Mouse (Mus musculus): ENCODE data around the gene Gbx1. TPM values are rescaled to one million over a fixed set of nuclear protein-coding genes. Genes with fewer than 3 reads are reported as not detected.

The Gbx1 gene
- total and polyA plus RNA-seq, 2 experiments from 2014 or later, result not detected

- Histone ChIP-seq H3K27me3 (ENCODE audit: control insufficient read depth, insufficient read depth, low read length) (no peaks in the 10 kb centered on the region), H3K36me3 (replicated peaks; ENCODE audit: control insufficient read depth, insufficient read depth, low read length) (no peaks in the 10 kb centered on the region), H3K4me3 (ENCODE audit: low read depth, low read length) (no peak overlapping the region)
Observed at GRCm38 (mm10) chr5:24551317-24551688, 24.3 kb upstream of the Gbx1 start.

GRCm38 (mm10) chr5:24550598-24551316 lies 23.8 kb upstream of the Gbx1 start:
- Histone ChIP-seq H3K27ac (ENCODE audit: low read depth) (no peak overlapping the region), H3K4me3 (ENCODE audit: low read depth, low read length) (no peak overlapping the region), H3K9ac (replicated peaks; ENCODE audit: low read depth, low read length) (no peak overlapping the region; the same call in 1 of the 2 replicates), H3K4me2 (ENCODE audit: low read depth, low read length) (peak overlapping the region; percentile 35), H3K36me3 (replicated peaks; ENCODE audit: control insufficient read depth, insufficient read depth, low read length) (no peaks in the 10 kb centered on the region), H3K27me3 (ENCODE audit: control insufficient read depth, insufficient read depth, low read length) (no peaks in the 10 kb centered on the region), H3K9me3 (replicated peaks; ENCODE audit: control insufficient read depth, low read length) (no peaks in the 10 kb centered on the region), H3K4me1 (ENCODE audit: control insufficient read depth, insufficient read depth) (peaks cover 8% of the 10 kb centered on the region; the same call in 1 of the 2 replicates)
- ATAC-seq (ENCODE audit: insufficient read depth, low read depth) (peak; percentile 33; the same call in 1 of the 2 replicates), DNase-seq (ENCODE audit: low spot score) (peak; percentile 29)
- TF ChIP-seq EP300 (IDR thresholded peaks at IDR 0.05; ENCODE audit: low read depth), result no peak
- TF ChIP-seq CTCF (IDR thresholded peaks at IDR 0.05; ENCODE audit: low read depth), result no peak
- WGBS, result 24% methylated on average over 26 of the region's 26 CpGs

More at GRCm38 (mm10) chr5:24551317-24551688, 24.3 kb upstream of the Gbx1 start:
- DNase-seq (ENCODE audit: low spot score) (no peak), ATAC-seq (ENCODE audit: insufficient read depth, low read depth) (no peak)
- no peak overlapping the region for H3K27ac ChIP-seq (ENCODE audit: low read depth)
- no peaks in the 10 kb centered on the region for H3K9me3 ChIP-seq (replicated peaks; ENCODE audit: control insufficient read depth, low read length)
- TF ChIP-seq EP300 (IDR thresholded peaks at IDR 0.05; ENCODE audit: low read depth), result no peak
- TF ChIP-seq CTCF (IDR thresholded peaks at IDR 0.05; ENCODE audit: low read depth), result no peak
- 50% methylated on average over 2 of the region's 2 CpGs for WGBS
- peaks cover 8% of the 10 kb centered on the region; the same call in 1 of the 2 replicates for H3K4me1 ChIP-seq (ENCODE audit: control insufficient read depth, insufficient read depth)
- peak overlapping the region; percentile 35 for H3K4me2 ChIP-seq (ENCODE audit: low read depth, low read length)
- H3K9ac ChIP-seq (replicated peaks; ENCODE audit: low read depth, low read length), result no peak overlapping the region; the same call in 1 of the 2 replicates

GRCm38 (mm10) chr5:24542643-24543042 lies 15.6 kb upstream of the Gbx1 start:
- ATAC-seq (ENCODE audit: insufficient read depth, low read depth) (no peak), DNase-seq (ENCODE audit: low spot score) (no peak)
- 85% methylated on average over 7 of the region's 7 CpGs for WGBS
- H3K9ac ChIP-seq (replicated peaks; ENCODE audit: low read depth, low read length), result no peak overlapping the region
- no peak overlapping the region for H3K4me3 ChIP-seq (ENCODE audit: low read depth, low read length)
- H3K27me3 ChIP-seq (ENCODE audit: control insufficient read depth, insufficient read depth, low read length), result no peaks in the 10 kb centered on the region
- peaks cover 27% of the 10 kb centered on the region for H3K4me1 ChIP-seq (ENCODE audit: control insufficient read depth, insufficient read depth)
- no peak overlapping the region for H3K27ac ChIP-seq (ENCODE audit: low read depth)
- H3K4me2 ChIP-seq (ENCODE audit: low read depth, low read length), result no peak overlapping the region
- TF ChIP-seq CTCF (IDR thresholded peaks at IDR 0.05; ENCODE audit: low read depth) (no peak), EP300 (IDR thresholded peaks at IDR 0.05; ENCODE audit: low read depth) (no peak)
- H3K9me3 ChIP-seq (replicated peaks; ENCODE audit: control insufficient read depth, low read length), result no peaks in the 10 kb centered on the region
- no peaks in the 10 kb centered on the region for H3K36me3 ChIP-seq (replicated peaks; ENCODE audit: control insufficient read depth, insufficient read depth, low read length)

GRCm38 (mm10) chr5:24541144-24541569 lies 14.2 kb upstream of the Gbx1 start:
- DNase-seq (ENCODE audit: low spot score), result peak; percentile 32
- H3K9me3 ChIP-seq (replicated peaks; ENCODE audit: control insufficient read depth, low read length), result no peaks in the 10 kb centered on the region
- H3K4me1 ChIP-seq (ENCODE audit: control insufficient read depth, insufficient read depth), result peaks cover 27% of the 10 kb centered on the region
- peak; percentile 2; the same call in 1 of the 2 replicates for ATAC-seq (ENCODE audit: insufficient read depth, low read depth)
- no peaks in the 10 kb centered on the region for H3K36me3 ChIP-seq (replicated peaks; ENCODE audit: control insufficient read depth, insufficient read depth, low read length)
- 8% methylated on average over 6 of the region's 6 CpGs for WGBS
- peak overlapping the region; percentile 69 for H3K4me2 ChIP-seq (ENCODE audit: low read depth, low read length)
- no peaks in the 10 kb centered on the region for H3K27me3 ChIP-seq (ENCODE audit: control insufficient read depth, insufficient read depth, low read length)
- TF ChIP-seq CTCF (IDR thresholded peaks at IDR 0.05; ENCODE audit: low read depth) (no peak), EP300 (IDR thresholded peaks at IDR 0.05; ENCODE audit: low read depth) (no peak)
- no peak overlapping the region; the same call in 1 of the 2 replicates for H3K9ac ChIP-seq (replicated peaks; ENCODE audit: low read depth, low read length)
- peak overlapping the region; percentile 88 for H3K27ac ChIP-seq (ENCODE audit: low read depth)
- peak overlapping the region; percentile 35 for H3K4me3 ChIP-seq (ENCODE audit: low read depth, low read length)

DNA sequence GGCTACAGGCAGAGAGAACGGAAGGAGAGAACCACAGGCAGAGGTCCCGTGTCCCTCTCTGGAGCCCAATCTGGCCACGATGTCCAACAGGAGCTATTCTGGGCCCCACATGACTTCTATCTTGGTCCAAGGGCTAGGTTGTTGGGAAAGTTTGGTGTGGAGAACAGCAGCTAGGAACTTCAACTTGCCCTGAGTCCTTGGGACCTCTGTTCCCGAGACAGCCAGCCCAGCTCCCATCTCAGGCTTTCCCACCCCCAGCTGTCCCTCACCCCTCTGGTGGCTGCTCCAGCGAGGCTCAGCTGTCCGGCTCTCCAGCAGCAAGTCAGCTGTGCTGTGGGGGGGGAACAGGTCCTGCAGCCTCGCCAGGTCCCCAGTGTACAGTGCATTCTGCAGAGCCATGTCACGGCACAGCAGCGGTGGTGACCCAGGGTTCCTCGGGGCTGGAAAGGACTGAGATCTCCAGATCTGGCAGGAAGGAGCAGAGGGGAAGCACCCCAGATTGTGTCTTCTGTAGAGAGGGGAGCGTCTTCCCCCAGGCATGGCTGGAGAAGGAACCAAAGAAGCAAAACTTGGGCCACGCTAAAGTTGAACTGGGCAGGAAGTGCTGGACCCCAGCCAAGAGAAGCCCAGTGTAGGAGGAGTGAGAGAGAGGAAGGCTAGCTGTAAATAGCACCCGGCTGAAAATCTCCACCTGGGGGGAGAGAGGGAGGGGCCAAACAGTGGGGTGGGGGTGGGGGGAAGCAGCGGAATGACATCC lies 13.6 kb upstream of the Gbx1 start, which contains the start of gene Asb10:
TSS of gene Asb10 (minus strand) at position 592 of the 757 bp plus-strand sequence.
- no peaks in the 10 kb centered on the region for H3K27me3 ChIP-seq (ENCODE audit: control insufficient read depth, insufficient read depth, low read length)
- H3K9ac ChIP-seq (replicated peaks; ENCODE audit: low read depth, low read length), result no peak within 1 kb of the TSS; the same call in 1 of the 2 replicates
- no peaks in the 10 kb centered on the region for H3K36me3 ChIP-seq (replicated peaks; ENCODE audit: control insufficient read depth, insufficient read depth, low read length)
- H3K4me1 ChIP-seq (ENCODE audit: control insufficient read depth, insufficient read depth), result peaks cover 27% of the 10 kb centered on the region
- peak within 1 kb of the TSS; percentile 35 for H3K4me3 ChIP-seq (ENCODE audit: low read depth, low read length)
- DNase-seq (ENCODE audit: low spot score) (peak; percentile 78), ATAC-seq (ENCODE audit: insufficient read depth, low read depth) (peak; percentile 92)
- WGBS, result 5% methylated on average over 14 of the region's 14 CpGs
- H3K9me3 ChIP-seq (replicated peaks; ENCODE audit: control insufficient read depth, low read length), result no peaks in the 10 kb centered on the region
- peak within 1 kb of the TSS; percentile 88 for H3K27ac ChIP-seq (ENCODE audit: low read depth)
- H3K4me2 ChIP-seq (ENCODE audit: low read depth, low read length), result peak within 1 kb of the TSS; percentile 69
- no peak; the same call in 1 of the 2 replicates for TF ChIP-seq CTCF (IDR thresholded peaks at IDR 0.05; ENCODE audit: low read depth)
- TF ChIP-seq EP300 (IDR thresholded peaks at IDR 0.05; ENCODE audit: low read depth), result peak; percentile 28; the same call in 1 of the 2 replicates
